Mouse (Mus musculus): ENCODE results near the gene Bach2.

GRCm38 (mm10) chr4:32347711-32348110, 109.1 kb downstream of the Bach2 start:
- TF ChIP-seq CTCF (IDR thresholded peaks at IDR 0.05; ENCODE audit: low read depth) = no peak
- TF ChIP-seq EP300 (IDR thresholded peaks at IDR 0.05; ENCODE audit: low read depth) = no peak

Measured in heart, postnatal 0 days (tissue).